Mouse (Mus musculus) kidney, postnatal 25 days (tissue): Measurements from ENCODE around the gene Ddb1.
A peak's percentile ranks its signal among the peaks of the same experiment; 100 is the strongest.

ENCODE experiments used
- DNase-seq, 2 experiments: peaks; one replicate each; pipeline ENCODE4 v3.0.0; 2021; ENCODE audit warnings: mixed read lengths in 2 of 2

Ddb1 gene

GRCm38 (mm10) chr19:10662665-10663064 is 57.5 kb downstream of the Ddb1 start:
- DNase-seq, result no peak

GRCm38 (mm10) chr19:10665093-10665492 is 60.0 kb downstream of the Ddb1 start:
- DNase-seq, result no peak

GRCm38 (mm10) chr19:10665499-10665898 is 60.4 kb downstream of the Ddb1 start:
- DNase-seq, result peak; percentile 64 to 80

DNA sequence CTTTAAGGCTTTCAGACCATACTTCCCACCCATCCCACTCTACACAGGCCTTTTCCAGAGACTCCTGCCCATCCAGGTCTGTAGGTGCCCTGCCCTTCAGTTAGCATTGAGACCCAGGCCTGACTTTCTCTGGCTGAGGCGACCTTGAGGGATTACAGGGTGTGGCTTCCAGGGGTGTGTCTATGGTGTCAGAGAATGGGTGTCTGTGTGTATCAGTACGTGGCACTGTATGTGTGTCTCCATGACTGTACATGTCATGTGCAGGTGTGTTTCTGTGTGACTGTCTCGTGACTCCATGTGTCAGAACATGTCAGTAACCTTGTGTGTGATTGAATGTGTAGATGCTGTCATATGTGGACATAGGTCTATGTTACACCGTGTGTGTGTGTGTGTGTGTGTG is 66.2 kb downstream of the Ddb1 start:
- no peak for DNase-seq

DNA sequence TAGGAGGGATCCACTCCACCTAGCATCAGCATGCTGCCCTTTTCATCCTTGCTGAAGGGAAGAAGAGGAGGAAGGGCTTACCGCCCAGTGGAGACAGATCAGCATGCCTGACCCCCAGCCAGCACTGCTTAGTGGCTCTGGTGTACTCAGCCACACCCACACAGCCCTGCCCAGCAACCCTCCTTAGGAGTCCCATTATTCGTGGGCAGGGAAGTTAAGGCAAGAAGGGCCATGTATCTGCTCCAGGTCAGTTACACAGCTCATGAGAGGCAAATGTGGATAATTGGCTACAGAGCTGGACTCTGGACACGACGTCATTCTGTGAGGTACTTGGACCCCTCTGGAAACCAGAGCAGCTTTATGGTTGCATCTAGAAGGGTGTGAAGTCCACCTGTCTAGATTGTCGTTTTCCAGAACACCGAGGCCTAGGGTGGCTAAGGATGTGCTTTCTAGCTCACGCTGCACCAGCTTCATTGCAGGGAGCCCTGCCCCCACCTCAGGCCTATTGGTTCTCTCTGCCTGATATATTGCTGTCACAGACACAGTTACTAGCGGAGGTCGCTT is 66.8 kb downstream of the Ddb1 start:
- no peak for DNase-seq

DNA sequence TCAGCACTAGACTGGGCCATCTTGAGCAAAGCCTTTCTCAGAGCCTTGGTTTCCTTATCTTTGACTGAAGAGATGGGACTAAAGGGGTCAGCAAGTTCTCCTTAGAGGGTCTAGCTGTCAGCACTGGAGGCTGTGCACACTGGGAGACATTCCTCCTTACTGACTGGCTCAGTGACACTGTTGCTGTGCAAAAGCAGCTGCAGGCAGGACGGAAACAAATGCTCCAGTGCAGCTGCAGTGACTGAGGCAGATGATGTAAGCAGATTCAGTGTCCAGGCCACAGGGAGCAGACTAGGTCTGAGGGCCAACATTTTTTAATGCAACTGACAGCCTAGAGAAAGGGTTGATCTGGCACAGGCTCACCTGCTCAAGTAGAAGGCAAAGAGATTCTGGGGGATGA is 68.1 kb downstream of the Ddb1 start:
- DNase-seq, result no peak

GRCm38 (mm10) chr19:10676656-10677055 is 71.5 kb downstream of the Ddb1 start:
- DNase-seq, result no peak

DNA sequence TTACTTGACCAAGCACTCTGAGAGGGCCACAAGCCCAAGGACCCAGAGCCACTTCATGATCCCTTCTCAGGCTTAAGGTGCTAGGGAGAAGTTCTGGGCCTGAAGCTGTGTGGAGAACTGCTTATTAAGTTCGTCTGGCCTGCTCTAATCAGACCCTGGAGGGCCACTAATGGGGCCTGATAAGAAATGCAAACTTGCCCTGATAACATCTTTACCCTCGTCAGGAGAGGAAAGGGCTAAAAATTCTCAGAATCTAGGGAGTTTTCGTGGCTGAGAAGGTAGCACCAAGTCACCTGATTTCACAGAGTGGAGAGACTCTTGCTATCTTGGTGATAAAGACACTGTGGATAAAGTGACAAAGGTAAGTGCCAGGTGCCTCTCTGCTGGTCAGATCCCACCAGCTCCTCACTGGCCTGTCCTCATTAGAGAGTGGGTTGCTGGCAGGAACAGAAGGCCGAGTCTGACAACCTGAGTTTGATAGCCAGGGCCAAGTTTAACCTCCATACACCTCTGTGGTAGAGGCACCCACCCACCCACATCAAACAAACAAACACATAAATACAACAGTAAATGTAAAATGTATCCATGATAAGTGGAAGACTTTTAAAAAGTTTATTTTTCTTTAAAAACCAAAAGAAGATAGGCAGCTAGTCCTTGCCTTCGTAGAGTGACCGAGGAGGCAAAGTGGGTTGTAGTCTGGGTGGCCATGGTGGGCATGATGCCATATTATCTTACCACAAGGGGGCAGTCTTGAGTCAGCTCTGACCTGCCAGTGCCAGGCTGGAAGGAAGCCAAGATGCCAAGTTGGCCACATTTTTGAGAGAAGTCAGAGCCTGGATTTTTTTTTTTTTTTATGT is 73.0 kb downstream of the Ddb1 start, which contains the start of gene Pga5:
TSS of gene Pga5 (minus strand) at position 157 of the 857 bp plus-strand sequence.
- DNase-seq, result peak; percentile 86 to 95

GRCm38 (mm10) chr19:10678772-10679067 is 73.6 kb downstream of the Ddb1 start:
- DNase-seq, result no peak
